Mouse (Mus musculus): ENCODE measurements around the gene Abcb9.

Gene Abcb9

DNA sequence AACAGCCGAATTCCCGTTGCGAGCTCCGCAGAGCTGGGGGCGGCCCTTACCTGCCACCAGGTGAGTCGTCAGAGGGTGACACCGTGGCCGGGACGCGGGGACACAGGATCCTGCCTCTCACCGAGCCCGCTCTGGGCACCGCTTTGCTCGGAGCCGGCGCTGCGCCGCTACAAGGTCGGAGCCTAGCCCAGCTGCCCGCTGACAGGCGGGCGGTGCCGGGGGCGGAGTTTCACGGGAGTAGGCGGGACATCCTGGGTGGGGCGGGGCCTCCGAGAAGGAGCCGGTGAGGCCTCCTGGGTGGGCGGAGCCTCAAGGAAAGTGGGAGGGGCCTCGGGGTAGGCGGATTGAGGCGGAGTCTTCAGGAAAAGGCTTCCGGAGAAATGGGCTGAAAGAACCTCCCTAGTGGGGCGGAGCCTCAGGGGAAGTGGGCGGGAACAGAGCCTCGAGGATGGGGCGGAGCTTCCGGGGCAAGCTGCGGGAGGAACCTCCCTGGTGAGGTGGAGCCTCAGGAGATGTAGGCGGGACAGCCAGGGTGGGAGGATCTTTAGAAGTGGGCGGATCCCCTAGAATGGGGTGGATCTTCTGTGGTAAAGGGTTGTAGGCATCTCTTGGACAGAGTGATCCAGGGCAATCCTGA, at the start of gene Abcb9:
Gene Abcb9, minus strand, starts transcription at position 203 of the 637 bp plus-strand sequence.
- DNase-seq (ENCODE audit: low read depth, low spot score), result peak; percentile 77

DNA sequence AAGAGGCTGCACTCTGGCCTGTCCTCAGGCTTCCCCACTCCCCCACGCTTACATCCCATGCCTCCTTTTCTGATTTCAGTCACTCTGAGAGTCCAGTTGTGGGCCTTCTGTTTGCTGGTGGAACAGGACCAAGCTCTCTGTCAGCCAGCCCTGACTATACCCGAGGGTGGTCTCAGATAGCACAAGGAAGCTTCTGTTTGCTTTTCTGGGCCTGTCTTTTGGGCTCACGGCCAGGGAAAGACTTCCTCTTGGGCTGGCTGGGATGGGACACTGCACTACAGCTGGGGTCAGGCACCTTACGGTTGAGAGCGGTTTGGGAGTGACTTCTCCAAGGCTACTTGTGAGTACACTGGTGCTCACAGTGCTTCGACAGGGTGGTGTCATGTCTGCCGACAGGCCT, 42.5 kb upstream of the Abcb9 start:
- no peak for DNase-seq (ENCODE audit: low read depth, low spot score)

DNA sequence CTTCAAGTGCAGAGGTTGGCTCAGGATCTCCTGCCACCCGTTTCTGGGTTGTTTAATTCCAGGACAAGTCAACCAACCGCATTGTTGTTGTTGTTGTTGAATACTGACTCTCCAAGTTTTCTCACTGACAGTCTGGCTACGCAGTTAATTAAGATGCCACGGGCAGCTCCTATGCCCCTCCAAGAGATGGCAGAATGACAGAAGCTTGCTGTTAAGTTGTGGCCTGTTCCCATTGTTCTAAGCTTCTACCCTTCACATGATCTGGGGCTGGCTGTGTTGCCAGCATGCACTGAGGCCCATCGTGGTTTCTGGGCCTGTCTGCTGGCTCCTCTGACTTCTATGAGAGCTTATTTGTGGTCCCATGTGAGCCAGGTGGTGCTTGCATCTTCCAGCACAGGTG, 38.7 kb upstream of the Abcb9 start:
- DNase-seq (ENCODE audit: low read depth, low spot score), result no peak

DNA sequence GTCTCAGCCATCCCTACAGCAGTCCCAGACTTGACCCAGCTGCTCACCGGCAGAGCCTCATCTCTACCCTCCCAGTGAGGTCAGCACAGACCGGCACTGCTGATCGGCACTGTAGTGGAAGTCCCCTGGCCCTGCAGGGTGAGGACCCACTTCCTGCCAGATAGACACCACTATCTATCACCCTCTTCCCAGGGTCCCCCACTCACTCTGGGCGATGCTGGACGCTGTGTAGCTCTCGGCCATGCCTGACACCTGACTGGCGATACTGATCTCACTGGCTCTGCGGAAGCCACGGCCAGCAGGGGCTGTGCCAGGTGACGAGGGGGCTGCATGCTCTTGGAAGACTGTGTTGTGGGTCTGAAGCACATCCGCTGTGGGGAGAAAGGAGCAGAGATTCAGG, 29.5 kb upstream of the Abcb9 start:
- no peak for DNase-seq (ENCODE audit: low read depth, low spot score)

DNA sequence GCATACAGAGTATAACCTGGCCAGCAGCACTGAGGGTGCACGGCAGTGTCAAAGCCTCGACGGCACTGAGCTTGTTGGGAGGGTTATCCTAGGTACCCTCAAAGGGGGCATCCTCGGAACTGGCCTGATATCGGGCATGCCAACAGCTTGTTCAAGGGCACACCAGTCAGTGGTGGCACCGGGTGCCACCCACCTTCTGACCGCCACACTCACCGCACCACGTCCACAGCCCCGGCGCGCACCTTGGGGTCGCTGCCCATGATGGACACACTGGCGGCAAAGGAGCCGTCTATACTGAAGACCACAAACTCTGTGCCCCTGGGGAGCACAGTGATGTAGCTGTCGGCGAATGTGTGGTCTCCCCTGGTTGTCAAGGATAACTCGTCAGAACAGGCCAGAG, 26.8 kb upstream of the Abcb9 start:
- no peak for DNase-seq (ENCODE audit: low read depth, low spot score)

DNA sequence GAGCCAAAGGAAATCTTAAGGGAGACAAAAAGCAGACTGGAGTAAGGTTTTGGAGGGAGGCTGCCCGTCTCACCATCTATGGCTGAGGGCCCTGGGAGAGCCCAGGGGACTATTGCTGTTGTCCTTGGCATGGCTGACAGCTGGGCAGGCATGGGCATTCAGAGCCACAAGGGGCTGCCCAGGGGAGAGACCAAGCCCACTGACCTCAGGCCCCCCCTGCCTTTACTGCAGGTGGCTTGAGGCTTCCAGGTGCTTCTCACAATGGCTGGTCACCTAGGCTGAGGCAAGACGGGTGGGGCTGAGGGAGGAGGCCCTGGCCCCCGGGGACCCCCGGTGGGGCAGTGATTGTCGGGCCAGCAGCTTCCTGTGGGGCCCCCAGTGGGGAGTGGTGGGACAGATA, 23.6 kb upstream of the Abcb9 start:
- DNase-seq (ENCODE audit: low read depth, low spot score), result no peak

DNA sequence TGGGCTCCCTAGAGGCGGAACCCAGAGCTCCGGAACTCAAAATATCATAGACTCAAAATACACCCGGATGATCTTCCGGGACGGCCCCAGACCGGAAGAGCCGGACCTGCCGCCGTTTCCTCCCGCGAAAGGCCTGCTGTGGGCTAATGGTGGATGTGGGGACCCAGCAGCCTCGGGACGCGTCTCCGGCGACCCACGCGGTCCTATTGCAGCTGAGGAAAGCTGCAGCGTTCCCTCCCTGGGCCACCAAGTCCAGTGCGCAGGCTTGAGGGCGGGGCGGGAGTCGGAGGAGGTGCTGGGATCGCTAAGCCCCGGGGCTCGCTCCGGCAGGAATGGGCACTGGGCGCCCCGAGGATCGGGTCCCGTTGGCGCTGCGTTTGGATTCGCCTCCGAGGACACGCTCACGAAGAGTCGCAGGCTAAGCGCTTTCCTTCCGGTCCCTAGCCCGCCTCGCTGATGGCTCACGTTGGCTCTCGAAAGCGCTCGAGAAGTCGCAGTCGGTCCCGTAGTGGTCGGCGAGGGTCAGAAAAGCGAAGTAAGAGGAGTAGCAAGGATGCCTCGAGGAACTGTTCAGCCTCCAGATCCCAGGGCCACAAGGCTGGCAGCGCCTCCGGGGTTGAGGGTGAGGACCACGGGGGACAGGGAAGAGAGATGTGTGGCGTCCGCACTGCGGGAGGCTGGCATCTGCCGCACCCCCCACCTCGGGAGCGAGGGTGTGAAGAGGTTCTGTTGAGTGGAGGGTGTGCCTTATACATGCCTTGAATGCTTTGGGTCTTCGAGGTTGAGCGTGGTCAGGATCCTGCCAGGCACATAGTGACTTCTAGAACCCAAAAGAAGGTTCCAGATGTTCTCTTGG, 20.6 kb upstream of the Abcb9 start, which contains the start of gene Arl6ip4:
Gene Arl6ip4, plus strand, starts transcription at position 100 of the 856 bp plus-strand sequence.
- DNase-seq (ENCODE audit: low read depth, low spot score), result no peak

DNA sequence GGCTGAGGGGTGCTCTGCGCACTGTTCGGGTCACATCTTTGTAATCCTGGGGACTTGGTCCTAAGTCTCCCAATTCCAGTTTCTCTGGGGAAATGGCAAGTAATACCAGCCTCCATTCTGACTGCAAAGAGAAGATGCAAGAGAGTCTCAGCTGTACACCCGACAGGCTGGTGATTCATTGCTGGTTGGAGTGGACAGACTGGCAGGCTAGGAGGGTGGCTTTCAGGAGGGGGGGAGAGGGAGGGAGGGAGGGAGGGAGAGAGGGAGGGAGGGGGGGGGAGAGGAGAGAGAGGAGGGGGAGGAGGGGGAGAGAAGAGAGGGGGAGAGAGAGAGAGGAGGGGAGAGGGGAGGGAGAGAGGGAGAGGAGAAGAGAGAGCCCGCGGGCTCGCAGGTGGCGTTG, 19.9 kb upstream of the Abcb9 start:
- DNase-seq (ENCODE audit: low read depth, low spot score), result no peak

DNA sequence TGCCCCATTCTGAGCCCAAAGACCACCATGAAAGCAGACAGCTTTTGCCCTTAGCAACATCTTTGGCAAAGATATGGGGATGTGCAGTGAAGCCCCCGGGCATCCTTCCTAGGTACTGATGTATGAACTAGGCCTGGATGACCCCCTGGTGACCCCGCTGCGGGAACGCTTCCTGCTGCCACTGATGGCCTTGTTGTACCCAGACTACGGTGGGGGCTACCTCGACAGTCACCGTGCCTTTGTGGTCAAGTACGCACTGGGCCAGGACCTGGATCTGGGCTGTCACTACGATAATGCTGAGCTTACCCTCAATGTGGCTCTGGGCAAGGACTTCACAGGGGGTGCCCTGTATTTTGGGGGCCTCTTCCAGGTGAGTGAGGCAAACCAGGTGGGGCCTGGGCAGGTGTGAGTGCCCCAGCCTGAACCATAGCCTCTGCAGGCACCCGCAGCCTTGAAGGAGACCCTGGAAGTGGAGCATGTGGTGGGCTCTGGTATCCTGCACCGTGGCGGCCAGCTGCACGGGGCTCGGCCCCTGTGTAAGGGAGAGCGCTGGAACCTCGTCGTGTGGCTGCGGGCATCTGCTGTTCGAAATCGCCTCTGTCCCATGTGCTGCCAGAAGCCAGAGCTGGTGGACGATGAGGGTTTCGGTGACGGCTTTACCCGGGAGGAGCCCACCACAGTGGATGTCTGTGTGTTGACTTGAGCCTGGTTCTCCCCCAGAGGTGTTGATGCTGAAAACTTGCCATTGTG, 18.9 kb upstream of the Abcb9 start:
- no peak for DNase-seq (ENCODE audit: low read depth, low spot score)

DNA sequence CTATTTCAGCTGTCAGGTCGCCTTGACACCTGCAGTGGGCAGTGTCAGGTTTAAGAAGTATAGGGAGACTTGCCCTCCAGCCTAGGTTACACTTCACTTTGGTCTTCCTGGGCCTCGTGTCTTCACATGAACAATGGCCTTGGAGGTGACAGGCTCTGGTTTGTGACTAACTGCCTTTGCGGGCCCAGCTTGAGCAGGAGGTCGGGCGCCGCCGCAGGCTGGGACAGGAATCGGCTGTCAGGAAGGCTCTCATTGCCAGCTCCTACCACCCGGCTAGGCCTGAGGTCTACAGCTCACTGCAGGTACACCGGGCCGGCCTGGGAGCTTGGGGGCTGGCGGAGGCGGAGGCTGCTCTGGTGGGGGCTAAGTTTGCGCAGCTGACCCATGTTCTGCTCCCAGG, 17.4 kb upstream of the Abcb9 start:
- DNase-seq (ENCODE audit: low read depth, low spot score), result no peak

DNA sequence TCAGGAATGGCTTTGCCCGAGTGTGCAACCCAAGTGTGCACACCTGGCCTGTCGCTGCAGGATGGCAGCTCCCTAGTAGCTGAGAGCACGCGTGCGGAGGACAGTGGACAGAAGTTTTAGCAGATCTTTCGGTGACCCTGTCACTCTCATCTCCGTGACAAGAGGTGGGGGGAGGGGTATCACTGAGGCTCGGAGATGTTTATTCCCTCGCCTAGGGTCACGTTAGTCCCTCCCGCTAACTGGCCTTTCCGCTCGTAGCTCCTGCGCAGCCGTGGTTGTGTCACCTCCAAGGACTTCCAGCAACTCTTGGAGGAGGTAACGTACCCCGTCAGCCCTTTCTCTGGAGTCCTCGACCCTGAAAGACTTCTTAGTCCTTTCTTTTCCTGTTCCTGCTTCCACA, 16.9 kb upstream of the Abcb9 start:
- no peak for DNase-seq (ENCODE audit: low read depth, low spot score)

DNA sequence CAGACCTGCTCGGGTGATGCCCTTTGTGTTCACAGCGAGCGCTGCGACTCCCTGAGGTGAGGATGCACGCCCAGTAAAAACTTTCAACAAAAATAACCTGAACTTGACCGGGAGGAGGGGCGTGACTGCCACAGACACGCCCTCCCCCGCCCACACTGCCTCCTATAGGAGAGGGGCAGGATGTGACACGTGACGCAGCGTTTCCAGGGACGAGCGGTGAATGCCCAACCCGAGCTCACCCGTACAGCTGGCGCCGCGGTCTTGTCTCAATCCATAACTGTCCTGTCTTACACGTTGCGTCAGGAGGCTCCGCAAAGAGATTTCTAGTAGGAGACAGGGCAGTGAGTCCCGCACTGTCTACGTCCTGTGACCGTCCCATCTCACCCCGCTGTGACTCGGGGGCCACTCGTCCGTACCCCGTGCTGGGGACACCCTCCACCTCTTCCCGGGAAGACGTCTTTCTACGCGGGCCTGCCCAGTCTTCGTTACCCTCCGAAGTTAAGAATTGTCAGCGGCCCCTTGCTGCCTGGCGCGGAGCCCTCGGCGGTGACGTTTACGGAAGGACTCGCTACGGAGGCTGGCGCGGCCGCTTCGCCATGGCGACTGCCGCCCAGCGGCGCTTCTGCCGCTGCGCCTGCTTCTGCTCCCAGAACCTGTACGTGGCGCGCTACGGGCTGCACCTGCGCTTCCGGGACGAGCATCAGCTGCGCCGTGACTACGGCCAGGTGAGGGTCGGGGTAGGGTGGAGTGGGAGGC, 16.3 kb upstream of the Abcb9 start, which contains the start of gene Ogfod2:
Gene Ogfod2, plus strand, starts transcription at position 556 of the 756 bp plus-strand sequence.
- DNase-seq (ENCODE audit: low read depth, low spot score), result peak; percentile 94

DNA sequence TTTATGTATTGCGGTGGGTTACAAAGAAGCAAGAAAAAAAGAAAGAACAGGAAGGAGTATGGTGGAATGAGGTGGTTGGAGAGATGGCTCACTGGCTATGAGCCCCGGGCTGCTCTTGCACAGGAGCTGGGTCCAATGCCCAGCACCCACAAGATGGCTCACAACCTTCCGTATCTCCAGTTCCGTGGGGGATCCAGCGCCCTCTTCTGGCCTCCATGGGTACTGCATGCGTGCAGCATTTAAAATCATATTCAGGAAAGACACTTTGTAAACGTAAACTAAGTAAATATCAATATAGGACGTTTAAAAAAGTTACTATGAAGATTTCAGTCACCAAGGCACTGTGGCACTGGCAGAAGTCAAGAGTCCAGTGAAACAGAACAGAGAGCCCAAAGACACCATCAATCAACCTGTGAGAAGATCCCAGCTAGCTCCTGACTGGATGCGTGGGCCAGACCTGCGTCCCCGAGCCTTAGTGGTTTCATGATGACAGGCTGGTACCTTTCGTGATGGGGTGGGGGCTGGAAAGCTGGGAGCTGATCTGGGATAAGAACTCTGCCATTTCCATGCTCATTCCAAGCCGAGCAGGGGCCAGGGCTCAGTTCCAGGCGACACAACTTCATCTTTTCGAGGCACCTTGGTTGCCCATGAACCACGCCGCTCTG, 15.6 kb upstream of the Abcb9 start:
- DNase-seq (ENCODE audit: low read depth, low spot score), result no peak

DNA sequence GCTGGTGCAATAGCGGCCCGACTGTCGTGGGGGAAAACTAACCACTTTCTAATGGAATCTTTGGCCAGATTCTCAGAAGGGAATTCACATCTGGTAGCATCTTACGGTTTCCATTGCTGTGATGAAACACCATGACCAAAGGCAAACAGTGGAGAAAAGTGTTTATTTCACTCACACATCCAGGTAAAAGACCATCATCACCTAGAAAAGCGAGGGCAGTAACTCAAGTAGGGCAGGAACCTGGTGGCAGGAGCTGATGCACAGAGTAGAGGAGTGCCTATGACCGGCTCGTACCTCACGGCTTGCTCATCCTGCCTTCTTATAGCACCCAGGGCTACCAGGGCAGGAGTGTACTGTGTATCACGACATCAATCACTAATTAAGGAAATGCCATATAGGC, 8.0 kb upstream of the Abcb9 start:
- no peak for DNase-seq (ENCODE audit: low read depth, low spot score)

DNA sequence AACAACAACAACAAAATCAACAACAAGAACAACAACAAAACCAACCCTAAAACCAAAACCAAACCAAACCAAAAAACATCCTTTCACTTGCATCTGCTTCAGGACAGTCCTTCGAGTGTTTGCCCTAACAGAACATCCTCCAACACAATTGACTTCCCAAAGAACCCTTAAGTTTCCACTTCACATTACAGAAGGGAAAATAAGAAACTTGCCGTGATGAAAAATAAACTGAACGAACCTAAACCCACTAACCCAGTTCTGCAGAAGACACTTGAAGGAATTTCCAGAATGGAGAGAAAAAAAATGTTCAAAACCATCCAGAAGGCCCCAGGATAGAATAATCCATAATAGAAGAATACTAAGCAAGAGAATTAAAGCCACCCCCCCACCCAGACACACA, 7.4 kb upstream of the Abcb9 start:
- no peak for DNase-seq (ENCODE audit: low read depth, low spot score)

DNA sequence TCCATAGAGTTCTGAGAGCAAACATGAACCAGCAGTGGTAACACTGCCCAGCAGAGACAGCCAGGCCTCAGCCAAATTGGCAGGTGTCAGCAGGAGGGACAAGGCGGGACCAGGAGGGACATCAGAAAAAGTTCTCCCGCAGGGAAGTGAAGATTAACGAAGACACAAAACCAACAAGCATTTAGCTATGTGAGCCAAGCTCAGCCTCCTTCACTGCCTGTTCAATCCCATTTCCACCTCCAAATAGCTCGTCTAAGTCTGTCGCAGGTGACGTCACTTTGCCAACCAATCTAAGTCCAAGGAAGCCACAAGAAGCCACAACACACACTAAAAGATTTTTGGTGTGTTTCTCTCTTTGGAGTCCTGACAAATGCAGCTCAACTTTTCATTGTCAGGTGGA, 6.7 kb upstream of the Abcb9 start:
- DNase-seq (ENCODE audit: low read depth, low spot score), result no peak

DNA sequence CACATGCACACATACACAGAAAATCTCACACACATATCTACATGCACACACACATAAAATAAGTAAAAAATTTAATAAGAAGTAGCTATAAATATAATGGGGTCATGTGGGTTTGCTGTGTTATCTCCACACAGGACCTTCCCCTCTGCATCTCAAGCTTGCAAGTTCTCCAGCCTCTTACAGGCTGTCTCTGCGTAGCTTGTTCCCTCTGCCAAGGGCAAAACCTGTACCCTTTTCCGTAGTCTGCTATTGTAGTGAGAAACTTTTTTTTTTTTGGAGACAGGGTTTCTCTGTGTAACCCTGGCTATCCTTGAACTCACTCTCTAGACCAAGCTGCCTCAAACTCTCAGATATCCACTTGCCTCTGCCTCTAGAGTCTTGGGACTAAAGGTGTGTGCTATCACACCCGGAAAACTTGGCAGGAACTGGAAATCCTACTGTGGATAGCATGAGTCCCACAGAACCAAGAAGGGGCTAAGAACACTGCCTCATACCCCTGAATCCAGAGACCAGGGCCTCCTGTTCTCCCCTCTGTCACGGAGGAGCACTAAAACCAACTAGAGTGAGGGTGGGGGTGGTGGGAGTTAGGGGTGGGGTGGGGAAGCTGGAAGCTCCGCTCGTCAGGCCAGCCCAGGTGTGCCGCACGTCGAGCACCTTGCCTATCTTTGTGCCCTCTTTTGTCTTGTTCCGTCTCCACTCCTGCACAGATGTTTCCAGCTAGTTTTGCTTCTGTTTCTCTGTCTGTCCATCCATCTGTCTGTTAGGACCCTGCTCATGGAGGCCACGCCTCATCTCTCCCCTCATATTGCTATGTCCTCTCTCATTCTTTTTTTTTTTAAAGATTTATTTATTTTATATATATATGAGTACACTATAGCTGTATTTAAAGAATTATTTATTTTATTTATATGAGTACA, 4.8 kb upstream of the Abcb9 start:
- no peak for DNase-seq (ENCODE audit: low read depth, low spot score)

DNA sequence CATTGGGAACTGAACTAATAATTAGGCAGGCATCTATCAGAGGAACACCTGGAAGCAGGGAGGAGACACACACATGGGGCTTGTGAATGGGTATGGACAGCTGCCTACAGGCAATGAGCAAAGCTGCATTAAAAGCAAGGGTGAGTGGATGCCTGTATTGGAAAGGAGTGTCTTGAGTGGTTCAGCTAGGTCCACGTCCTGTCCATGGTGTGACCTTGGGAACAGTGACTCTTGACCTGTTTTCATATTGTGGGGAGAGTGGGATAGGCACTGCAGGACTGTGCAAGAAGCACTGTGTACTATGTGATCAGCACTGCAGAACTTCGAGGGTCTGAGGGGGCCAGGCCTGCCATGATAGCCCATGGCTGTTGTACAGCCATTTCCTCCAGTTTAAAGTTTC, 3.3 kb upstream of the Abcb9 start:
- DNase-seq (ENCODE audit: low read depth, low spot score), result no peak

DNA sequence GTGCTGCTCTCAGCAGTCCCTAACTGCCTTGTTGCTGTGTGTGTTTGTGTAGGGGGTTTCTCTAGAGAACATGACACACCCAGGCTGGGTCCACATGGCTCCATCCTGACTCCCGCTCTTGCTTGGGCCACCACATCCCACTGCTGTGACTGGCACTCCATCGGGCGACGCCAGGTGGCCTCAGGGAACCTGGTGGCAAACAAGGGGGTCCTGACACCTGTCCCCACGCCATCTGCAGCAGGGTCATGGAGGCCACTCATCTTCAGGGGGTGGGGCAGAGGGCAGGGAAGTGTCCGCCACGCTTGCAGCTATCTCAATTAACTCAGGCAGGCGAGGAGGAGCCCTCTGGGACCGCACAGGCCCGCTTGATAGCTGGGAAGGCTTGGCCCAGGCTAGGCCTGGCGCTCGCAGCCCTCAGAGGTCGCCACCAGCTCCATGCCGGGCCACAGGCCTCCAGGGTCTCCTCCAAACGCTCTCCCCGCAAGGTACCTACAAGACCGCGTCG, 469 bp downstream of the Abcb9 start:
- no peak for DNase-seq (ENCODE audit: low read depth, low spot score)

All from brain, embryonic 18.5 days (tissue).